Mouse (Mus musculus) telencephalon, adult 2 months (tissue): ENCODE results near the gene Cenph.
"Not testable (repeated sequence)": the region's sequence is repeated elsewhere in the genome, so short reads cannot be mapped to it uniquely, and the experiment has no call there.

ENCODE experiments used
- DNase-seq: peaks from one replicate; pipeline ENCODE4 v3.0.0-alpha.2; 2011; ENCODE audit warnings: low read depth, low spot score

Gene Cenph

GRCm38 (mm10) chr13:100748638-100749037 is 27.1 kb downstream of the Cenph start:
- no peak for DNase-seq

- DNase-seq, result peak; percentile 62
Observed at GRCm38 (mm10) chr13:100746090-100746489, 29.6 kb downstream of the Cenph start.

- peak; percentile 88 for DNase-seq
Observed at GRCm38 (mm10) chr13:100744036-100744744, 31.5 kb downstream of the Cenph start, which contains the start of gene Mrps36. Gene Mrps36, minus strand, starts transcription at chr13:100744659.

GRCm38 (mm10) chr13:100743346-100744035 is 32.2 kb downstream of the Cenph start:
- DNase-seq, result no peak

GRCm38 (mm10) chr13:100742831-100743230 is 32.9 kb downstream of the Cenph start:
- DNase-seq, result no peak

DNA sequence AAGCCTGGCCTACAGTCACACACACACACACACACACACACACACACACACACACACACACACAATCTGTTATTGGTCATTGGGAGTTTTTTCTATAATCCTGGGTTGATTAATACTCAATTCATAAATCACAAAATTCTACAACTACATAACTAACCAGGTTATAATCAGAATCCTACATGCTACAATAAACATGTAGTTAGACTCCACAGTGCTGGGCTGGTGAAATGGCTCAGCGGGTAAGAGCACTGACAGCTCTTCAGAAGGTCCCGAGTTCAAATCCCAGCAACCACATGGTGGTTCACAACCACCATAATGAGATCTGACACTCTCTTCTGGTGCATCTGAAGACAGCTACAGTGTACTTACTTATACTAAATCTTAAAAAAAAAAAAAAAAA is 42.9 kb downstream of the Cenph start:
- DNase-seq, result no peak

- DNase-seq, result not testable (repeated sequence)
Observed at GRCm38 (mm10) chr13:100731462-100732046, 44.1 kb downstream of the Cenph start.

- peak; percentile 94 for DNase-seq
Observed at GRCm38 (mm10) chr13:100730861-100731176, 44.9 kb downstream of the Cenph start, which contains the start of gene Cdk7. Gene Cdk7, minus strand, starts transcription at chr13:100730939.

DNA sequence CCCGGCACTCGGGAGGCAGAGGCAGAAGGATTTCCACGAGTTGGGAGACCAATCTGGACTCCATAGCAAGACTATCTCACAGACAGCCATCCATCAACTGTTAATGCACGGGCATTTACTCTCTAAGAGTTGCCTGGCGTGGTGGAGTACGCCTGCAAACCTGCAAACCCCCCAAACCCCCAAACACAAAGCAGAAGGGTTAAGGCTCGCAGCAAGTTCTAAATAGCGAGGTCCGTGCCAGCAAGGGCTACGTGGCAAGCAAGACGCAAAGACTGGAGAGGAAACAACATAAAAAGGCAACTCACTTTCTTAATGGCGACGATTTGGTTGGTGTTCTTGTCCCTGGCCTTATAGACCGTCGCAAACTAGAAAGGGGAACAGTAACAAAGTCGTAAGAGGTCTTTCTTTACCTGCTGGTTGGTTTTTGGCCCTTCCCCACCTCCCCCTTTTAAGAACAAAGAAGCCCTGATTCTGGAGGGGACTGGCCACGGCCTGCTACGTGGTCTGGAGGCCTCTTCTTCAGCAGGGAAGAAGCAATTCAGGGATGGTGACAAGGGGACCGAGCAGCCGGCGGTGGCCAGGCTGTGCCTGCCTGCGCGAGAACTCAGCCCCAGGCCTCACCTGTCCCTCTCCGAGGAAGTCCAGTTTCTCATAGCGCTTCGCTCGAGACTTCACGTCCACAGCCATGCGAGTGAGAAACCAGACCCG is 45.4 kb downstream of the Cenph start:
- DNase-seq, result no peak

DNA sequence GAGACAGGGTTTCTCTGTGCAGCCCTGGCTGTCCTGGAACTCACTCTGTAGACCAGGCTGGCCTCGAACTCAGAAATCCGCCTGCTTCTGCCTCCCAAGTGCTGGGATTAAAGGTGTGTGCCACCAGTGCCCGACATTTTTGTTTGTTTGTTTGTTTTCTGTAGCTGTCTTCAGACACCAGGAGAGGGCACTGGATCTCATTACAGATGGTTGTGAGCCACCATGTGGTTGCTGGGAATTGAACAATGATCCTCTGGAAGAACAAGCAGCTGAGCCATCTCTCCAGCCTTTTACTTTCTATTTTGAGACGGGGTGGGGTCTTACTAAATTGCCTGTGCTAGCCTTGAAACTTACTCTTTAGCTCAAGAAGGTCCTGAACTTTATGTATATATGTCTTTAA is 47.2 kb downstream of the Cenph start:
- DNase-seq, result not testable (repeated sequence)

GRCm38 (mm10) chr13:100728086-100728485 is 47.6 kb downstream of the Cenph start:
- no peak for DNase-seq

DNA sequence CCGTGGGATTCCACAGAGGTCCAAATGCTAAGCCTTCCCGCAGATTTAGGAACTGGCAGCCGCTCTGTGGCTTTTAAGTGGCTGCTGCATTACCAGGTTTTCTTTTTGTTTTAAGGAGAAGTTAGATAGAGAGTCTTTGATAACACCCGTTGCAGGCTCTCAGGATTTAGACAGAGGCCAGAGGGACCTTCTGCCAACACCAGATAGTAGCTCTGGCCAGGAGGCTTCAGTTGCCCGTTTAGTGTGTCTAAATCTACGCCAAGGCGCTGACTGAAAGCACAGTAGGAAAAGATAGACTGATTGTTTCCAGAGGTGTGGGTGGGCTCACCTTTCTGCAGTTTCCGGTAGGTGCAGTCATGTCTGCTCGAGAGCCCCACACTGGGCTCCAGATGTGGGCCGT is 50.5 kb downstream of the Cenph start:
- no peak for DNase-seq

DNA sequence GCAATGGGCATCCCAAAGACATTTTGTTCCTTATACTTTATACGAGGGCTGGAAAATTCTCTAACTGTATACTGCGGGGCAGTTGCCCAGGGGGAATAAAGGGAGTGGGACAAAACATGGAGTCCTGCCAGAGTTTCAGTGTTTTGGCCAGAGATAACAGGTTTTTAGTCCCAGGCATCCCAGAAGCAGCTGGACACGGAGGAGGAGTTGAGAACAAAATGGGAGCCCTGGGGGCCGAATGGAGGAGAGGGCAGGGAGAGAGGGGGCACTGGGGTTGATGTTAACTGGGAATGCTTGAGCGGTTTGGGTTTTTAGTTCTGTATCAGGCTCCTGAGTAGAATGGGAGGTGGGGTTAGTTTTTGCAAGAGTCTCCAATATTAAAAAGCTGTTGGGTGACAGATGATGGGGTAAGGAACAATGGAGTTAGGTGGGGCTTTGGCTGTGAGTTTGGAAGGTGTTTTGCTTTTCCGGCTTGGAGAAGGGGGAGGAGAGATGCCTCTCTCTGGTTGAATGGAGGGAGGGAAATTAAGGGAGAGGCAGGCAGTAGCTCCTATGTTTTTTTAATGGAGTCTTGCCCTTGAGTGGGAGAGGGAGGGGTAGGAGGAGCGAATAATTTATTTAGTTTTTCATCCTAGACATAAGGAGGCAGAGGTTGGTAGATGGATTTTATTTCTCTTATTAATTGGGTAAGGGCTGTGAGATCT is 51.5 kb downstream of the Cenph start:
- DNase-seq, result no peak

- no peak for DNase-seq
Observed at GRCm38 (mm10) chr13:100721656-100722055, 54.0 kb downstream of the Cenph start.

GRCm38 (mm10) chr13:100715467-100715866 is 60.2 kb downstream of the Cenph start:
- no peak for DNase-seq
